Mouse (Mus musculus) heart, embryonic 13.5 days (tissue): ENCODE results near the gene Il22ra2. TPM values are rescaled to one million over a fixed set of nuclear protein-coding genes. Genes with fewer than 3 reads are reported as not detected.
A peak's percentile ranks its signal among the peaks of the same experiment; 100 is the strongest.
"Not testable (repeated sequence)": the region's sequence is repeated elsewhere in the genome, so short reads cannot be mapped to it uniquely, and the experiment has no call there.

Experiments
- ATAC-seq: fragments of 200-750 bp; cut with Nextera tagmentation; 2 replicates; pipeline ENCODE4 v1.8.0; 2017; ENCODE audit warnings: moderate TSS enrichment; ENCODE audit not compliant: insufficient number of reproducible peaks, low FRiP score, low TSS enrichment; ENCODE audit errors: extremely low read depth
- H3K27ac ChIP-seq: fragments of 300-500 bp; sonication (generic); replicated peaks from 2 replicates; pipeline ENCODE4 v1.5.1; 2015; ENCODE audit warnings: moderate library complexity, mild to moderate bottlenecking, inconsistent platforms
- H3K27me3 ChIP-seq: fragments of 300-500 bp; sonication (generic); replicated peaks from 2 replicates; pipeline ENCODE4 v1.6.1; 2015; ENCODE audit warnings: mild to moderate bottlenecking, inconsistent platforms
- H3K36me3 ChIP-seq: fragments of 300-500 bp; sonication (generic); 2 replicates; pipeline ENCODE4 v1.6.1; 2015; ENCODE audit warnings: mild to moderate bottlenecking, inconsistent platforms
- H3K4me1 ChIP-seq: fragments of 300-500 bp; sonication (generic); 2 replicates; pipeline ENCODE4 v1.6.1; 2015; ENCODE audit warnings: inconsistent platforms
- H3K4me2 ChIP-seq: fragments of 300-500 bp; sonication (generic); 2 replicates; pipeline ENCODE4 v1.6.1; 2015; ENCODE audit warnings: inconsistent platforms, mild to moderate bottlenecking, moderate library complexity
- H3K4me3 ChIP-seq: fragments of 300-500 bp; sonication (generic); 2 replicates; pipeline ENCODE4 v1.5.1; 2015; ENCODE audit warnings: moderate library complexity, mild to moderate bottlenecking, inconsistent platforms
- H3K9ac ChIP-seq: fragments of 300-500 bp; sonication (generic); 2 replicates; pipeline ENCODE4 v1.6.1; 2015; ENCODE audit warnings: inconsistent platforms, mild to moderate bottlenecking, moderate library complexity
- H3K9me3 ChIP-seq: fragments of 300-500 bp; sonication (generic); 2 replicates; pipeline ENCODE4 v1.6.1; 2016; ENCODE audit warnings: inconsistent platforms
- WGBS: fragments of 180-500 bp; shearing (Covaris S2); methylation state at CpG from one replicate; pipeline ENCODE4 v1.1.7; 2015; ENCODE audit warnings: mixed read lengths; 5-methylcytosine and 5-hydroxymethylcytosine counted together
- polyA plus RNA-seq: library from polyadenylated mRNA; unstranded; fragments of >200 nt; fragmentation: Nextera tagmentation; extraction: Ambion mirVana; gene quantifications from 2 replicates; pipeline ENCODE4 v1.2.1, GENCODE M21; 2015

The Il22ra2 gene
- polyA plus RNA-seq, 1 experiment from 2014 or later = not detected

DNA sequence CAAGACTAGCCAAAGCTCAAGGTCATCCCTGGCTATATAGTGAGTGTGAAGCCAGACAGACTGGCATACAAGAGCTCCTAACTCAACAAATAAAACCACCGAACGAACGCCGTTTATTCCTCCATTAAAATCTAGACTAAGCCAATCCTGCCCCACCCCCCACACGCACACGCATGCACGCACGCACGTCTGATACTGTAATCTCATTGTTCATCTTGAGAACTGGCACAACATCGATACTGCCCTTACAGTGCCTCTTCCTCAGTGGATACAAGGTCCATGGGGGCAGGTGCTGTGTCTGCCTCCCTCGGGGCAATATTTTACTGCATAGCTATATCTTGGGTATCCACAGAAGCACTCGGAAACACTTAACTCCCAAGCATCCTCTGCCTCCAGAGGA is 32.2 kb upstream of the Il22ra2 start:
- no peak for ATAC-seq
- H3K27ac ChIP-seq = no peak overlapping the region
- H3K4me1 ChIP-seq = peaks cover 28% of the 10 kb centered on the region
- no peak overlapping the region for H3K9ac ChIP-seq
- no peaks in the 10 kb centered on the region for H3K9me3 ChIP-seq
- H3K4me3 ChIP-seq = no peak overlapping the region
- H3K36me3 ChIP-seq = no peaks in the 10 kb centered on the region
- H3K4me2 ChIP-seq = no peak overlapping the region
- H3K27me3 ChIP-seq = no peaks in the 10 kb centered on the region
- 85% methylated on average over 12 of the region's 12 CpGs for WGBS

DNA sequence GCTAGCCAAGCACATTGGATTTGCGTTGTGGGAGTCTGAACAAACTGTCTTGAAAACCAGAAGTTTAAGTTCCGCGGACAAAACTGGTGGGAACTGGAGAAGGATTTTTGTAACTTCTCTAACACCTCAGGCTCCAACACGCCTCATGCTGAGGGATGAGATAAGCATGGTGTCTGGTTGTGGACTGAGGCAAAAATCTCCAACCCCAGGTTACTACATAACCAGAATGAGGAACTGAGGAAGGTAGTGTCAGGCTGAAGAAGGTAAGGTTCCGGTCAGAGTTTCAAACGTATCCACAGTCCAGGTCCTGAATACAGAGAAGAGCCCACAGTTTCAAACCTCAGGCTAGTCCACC is 30.5 kb upstream of the Il22ra2 start:
- peak overlapping the region; percentile 83 for H3K4me3 ChIP-seq
- H3K27me3 ChIP-seq = no peaks in the 10 kb centered on the region
- H3K9ac ChIP-seq = peak overlapping the region; percentile 33; the same call in 1 of the 2 replicates
- H3K36me3 ChIP-seq = no peaks in the 10 kb centered on the region
- H3K27ac ChIP-seq = peak overlapping the region; percentile 43; the same call in 1 of the 2 replicates
- H3K4me1 ChIP-seq = peaks cover 34% of the 10 kb centered on the region
- H3K9me3 ChIP-seq = no peaks in the 10 kb centered on the region
- WGBS = 22% methylated on average over 6 of the region's 6 CpGs
- H3K4me2 ChIP-seq = peak overlapping the region; percentile 82
- ATAC-seq = no peak

DNA sequence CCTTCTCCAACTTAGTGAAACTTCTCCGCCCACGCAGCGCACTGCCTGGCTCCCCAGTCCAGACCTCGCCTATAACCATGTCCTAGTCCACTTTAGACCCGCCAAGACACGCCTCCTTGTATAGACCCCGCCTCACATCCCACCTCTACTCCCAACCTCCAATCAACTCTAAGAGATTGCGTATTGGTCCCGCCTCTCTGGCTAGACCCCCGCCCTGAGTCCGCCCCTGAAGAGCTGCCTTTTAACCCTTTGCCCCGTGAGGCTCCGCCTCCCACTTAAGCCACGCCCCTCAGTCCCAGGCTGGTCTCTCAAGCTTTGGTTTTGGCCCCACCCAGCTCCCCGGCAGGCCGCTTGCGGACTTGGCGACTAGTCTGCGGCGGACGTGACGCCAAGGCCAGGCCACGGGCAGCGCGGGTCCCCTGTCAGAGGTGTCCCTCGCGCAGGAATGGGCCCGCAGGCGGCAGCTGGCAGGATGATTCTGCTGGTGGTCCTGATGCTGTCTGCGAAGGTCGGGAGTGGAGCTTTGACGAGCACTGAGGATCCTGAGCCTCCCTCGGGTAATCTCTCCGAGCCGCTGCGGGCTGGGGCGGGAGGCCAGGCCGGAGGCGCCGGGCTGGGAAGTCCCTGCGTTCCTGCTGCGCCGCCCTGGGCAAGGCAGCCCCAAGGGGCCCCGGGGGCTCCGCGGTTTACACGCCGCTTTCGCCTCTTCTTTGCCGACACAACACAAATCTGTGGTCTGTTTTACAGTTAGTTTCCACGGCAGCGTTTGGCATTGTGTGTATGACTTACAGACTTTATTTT is 30.0 kb upstream of the Il22ra2 start, which contains the start of gene Ifngr1:
Gene Ifngr1 (plus strand): TSS at position 309 of the 801 bp plus-strand sequence.
- Histone ChIP-seq H3K27ac (peak within 1 kb of the TSS; percentile 89), H3K4me3 (peak within 1 kb of the TSS; percentile 83), H3K36me3 (no peaks in the 10 kb centered on the region), H3K9me3 (no peaks in the 10 kb centered on the region), H3K27me3 (no peaks in the 10 kb centered on the region), H3K4me2 (peak within 1 kb of the TSS; percentile 82), H3K9ac (peak within 1 kb of the TSS; percentile 89), H3K4me1 (peaks cover 40% of the 10 kb centered on the region)
- WGBS = under 1% methylated on average over 52 of the region's 52 CpGs
- peak; percentile 99 for ATAC-seq

DNA sequence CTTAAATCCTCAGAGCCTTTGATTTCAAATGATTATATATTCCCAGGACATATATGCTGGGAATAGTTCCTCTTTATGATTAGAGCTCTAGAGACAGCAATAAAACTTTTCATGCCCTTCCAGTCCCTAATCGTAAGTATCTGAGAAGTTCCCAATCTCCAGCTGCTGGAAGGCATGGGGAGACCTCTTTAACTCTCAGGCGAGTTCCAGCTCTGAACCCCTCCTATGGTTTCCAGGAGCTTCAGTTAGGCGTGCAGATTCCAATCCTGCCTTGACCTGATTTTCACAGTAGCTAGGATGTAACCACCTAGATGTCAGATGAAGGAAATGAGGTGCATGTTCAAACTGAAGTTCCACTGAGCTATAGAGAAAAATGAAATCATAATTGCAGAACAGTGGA is 29.2 kb upstream of the Il22ra2 start:
- Histone ChIP-seq H3K9ac (peak overlapping the region; percentile 89), H3K4me1 (peaks cover 43% of the 10 kb centered on the region), H3K36me3 (peaks cover 5% of the 10 kb centered on the region), H3K9me3 (no peaks in the 10 kb centered on the region), H3K4me2 (peak overlapping the region; percentile 82), H3K27me3 (no peaks in the 10 kb centered on the region), H3K27ac (peak overlapping the region; percentile 89), H3K4me3 (peak overlapping the region; percentile 83)
- no peak for ATAC-seq
- 1% methylated on average over 3 of the region's 3 CpGs for WGBS

DNA sequence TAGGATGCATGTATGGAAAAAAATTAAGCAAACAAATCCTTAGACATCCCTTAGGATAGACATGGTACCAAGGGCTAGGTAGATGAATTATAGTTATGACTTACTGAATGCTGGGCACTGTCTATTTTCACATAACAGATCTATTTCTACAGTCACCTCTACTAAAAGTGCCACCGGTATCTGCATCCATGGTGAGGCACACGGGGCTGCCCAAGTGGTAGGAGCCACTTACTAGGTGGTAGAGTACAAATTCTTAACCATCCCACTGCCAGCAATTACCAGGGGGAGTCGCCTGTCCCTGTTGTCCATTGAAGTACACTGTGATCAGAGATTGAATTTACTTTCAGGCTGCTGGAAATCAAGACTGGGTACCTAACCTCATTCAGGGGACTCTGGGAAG is 28.5 kb upstream of the Il22ra2 start:
- Histone ChIP-seq H3K9me3 (no peaks in the 10 kb centered on the region), H3K36me3 (peaks cover 12% of the 10 kb centered on the region), H3K4me1 (peaks cover 43% of the 10 kb centered on the region), H3K27ac (no peak overlapping the region), H3K4me2 (peak overlapping the region; percentile 82), H3K9ac (no peak overlapping the region), H3K4me3 (peak overlapping the region; percentile 83; the same call in 1 of the 2 replicates), H3K27me3 (no peaks in the 10 kb centered on the region)
- 73% methylated on average over 3 of the region's 3 CpGs for WGBS
- no peak for ATAC-seq

DNA sequence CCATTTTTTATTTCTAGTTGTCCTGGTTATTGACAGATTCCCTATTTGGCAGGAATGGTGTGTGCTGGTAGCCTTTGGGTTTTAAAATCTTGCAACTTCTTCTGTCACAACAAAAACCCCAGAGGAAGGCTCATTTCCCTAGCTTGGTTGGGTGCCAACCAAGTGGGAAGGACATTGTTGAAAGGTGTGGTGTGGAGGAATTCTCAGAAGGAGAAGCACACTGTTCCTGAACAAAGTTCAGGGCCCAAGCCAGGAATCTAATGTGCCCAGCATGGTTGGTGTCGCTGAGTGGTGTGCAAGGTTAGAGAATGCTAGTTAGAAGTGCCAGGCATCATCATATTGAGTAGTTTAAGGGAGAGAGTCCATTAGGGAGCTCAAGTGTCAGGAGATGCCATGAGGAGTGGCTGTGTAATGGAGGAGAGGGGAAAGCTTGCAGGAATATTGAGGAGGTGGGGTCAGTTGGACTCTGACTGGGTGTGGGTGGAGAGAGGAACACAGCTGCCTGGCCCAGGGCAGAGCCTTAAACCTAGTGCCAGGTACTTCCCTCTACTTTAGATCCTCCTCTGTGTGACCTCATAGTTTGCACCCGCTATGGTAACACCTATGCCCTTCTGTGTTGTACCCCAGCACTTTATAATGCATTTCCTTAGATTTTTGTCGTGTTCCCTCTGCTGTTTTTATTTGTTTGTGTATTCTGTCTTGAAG is 27.4 kb upstream of the Il22ra2 start:
- Histone ChIP-seq H3K27me3 (no peaks in the 10 kb centered on the region), H3K9ac (0 out of 2 replicates have a peak overlapping the region, but pooled peaks have one; percentile 8), H3K4me2 (no peak overlapping the region), H3K27ac (no peak overlapping the region), H3K36me3 (peaks cover 23% of the 10 kb centered on the region), H3K4me3 (no peak overlapping the region), H3K9me3 (no peaks in the 10 kb centered on the region), H3K4me1 (peaks cover 43% of the 10 kb centered on the region)
- WGBS = 78% methylated on average over 3 of the region's 3 CpGs
- no peak for ATAC-seq

DNA sequence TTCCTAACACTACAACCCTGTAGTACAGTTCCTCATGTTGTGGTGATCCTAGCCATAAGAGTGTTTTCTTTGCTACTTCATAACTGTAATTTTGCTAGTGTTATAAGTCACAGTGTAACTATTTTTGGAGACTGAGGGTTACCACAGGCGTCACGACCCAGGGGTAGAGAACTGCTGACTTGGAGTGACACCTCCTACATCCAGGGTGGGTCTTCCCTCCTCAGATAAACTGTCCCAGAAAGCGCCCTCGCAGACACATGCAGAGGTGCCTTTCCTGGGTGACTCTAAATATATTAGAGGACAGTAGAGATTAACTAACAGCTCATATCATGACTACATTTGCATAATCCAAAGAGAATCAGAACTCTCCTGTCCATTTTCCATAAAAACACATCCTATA is 24.9 kb upstream of the Il22ra2 start:
- 57% methylated on average over 4 of the region's 4 CpGs for WGBS
- H3K36me3 ChIP-seq = peaks cover 37% of the 10 kb centered on the region
- no peak overlapping the region for H3K27ac ChIP-seq
- no peak overlapping the region for H3K4me2 ChIP-seq
- no peak overlapping the region; the same call in 1 of the 2 replicates for H3K9ac ChIP-seq
- no peaks in the 10 kb centered on the region for H3K27me3 ChIP-seq
- peaks cover 4% of the 10 kb centered on the region; the same call in 1 of the 2 replicates for H3K9me3 ChIP-seq
- H3K4me1 ChIP-seq = peaks cover 37% of the 10 kb centered on the region
- ATAC-seq = no peak
- no peak overlapping the region for H3K4me3 ChIP-seq

DNA sequence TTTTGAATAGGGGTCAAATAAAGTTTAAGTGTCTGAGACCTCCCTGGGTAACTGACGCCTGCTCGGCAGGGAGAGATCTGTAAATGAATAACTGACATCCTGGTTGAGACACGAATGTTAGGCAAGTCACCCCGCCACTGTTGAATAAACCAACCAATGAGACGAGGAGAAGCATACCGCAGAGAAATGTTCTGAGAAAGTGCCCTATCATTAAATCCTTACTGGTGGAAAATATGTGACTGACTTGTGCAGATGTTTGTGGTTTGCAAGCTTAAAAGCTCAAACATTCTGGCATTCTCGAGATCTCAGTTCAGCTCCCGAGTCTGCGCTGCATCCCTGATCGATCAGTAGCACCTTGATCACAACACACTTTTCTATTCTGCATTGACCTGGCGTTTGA is 23.7 kb upstream of the Il22ra2 start:
- peaks cover 30% of the 10 kb centered on the region for H3K4me1 ChIP-seq
- no peaks in the 10 kb centered on the region for H3K27me3 ChIP-seq
- ATAC-seq = no peak
- H3K9me3 ChIP-seq = peaks cover 5% of the 10 kb centered on the region; the same call in 1 of the 2 replicates
- H3K4me3 ChIP-seq = no peak overlapping the region
- peaks cover 50% of the 10 kb centered on the region for H3K36me3 ChIP-seq
- 86% methylated on average over 11 of the region's 11 CpGs for WGBS
- no peak overlapping the region for H3K9ac ChIP-seq
- H3K4me2 ChIP-seq = no peak overlapping the region
- H3K27ac ChIP-seq = no peak overlapping the region

DNA sequence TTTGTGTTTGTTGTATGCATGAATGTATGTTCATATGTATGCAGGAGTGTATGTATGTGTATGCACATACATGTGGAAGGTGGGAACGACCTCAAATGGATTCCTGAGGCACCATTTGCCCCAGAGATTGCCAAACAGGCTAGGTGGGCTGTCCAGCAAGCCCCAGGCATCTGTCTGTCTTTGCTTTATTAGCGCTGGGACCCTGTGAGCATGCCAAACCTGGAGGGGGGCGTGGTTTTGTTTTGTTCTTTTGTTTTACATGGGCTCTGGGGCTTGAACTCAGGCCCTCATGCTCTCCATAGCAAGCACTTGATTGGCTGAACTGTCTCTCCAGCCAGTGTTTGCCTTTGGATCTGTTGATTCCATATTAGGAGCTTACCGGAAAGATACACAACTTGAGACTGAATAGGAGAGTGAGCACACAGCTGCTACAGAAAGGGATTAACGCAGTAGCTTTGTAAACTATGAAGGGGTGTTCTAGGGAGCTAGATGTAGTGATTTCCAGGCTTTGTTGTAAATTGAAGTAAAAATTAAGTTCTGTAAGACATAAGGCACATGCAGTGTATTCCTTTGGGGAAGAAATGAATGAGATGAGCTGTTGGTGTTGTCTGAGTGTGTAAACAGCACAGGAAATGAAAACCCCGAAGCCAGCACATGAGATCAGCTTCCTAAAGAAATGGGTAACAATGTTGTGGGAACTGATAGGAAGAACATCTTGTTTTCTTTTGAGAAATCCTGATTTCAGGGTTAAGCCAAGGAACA is 22.3 kb upstream of the Il22ra2 start:
- Histone ChIP-seq H3K27ac (no peak overlapping the region), H3K36me3 (peaks cover 64% of the 10 kb centered on the region)

DNA sequence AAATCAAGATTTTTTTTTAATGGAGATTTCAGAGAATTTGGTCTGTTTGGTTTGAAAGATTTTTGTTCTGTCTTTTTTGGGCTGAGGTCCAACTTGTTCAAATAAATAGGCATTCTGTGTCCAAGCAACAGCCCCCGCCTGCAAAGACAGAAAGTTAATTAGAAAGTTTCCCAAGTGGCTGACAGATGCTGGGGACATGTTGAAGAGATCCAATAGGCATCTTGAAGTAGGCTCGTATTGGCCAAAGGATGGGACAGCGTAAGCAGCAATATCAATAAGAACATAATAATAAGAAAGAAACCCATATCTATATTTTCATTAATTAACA is 21.7 kb upstream of the Il22ra2 start:
- H3K36me3 ChIP-seq = peaks cover 69% of the 10 kb centered on the region
- H3K9me3 ChIP-seq = peaks cover 5% of the 10 kb centered on the region; the same call in 1 of the 2 replicates
- peaks cover 13% of the 10 kb centered on the region; the same call in 1 of the 2 replicates for H3K4me1 ChIP-seq
- H3K27ac ChIP-seq = no peak overlapping the region
- no peak overlapping the region for H3K4me3 ChIP-seq
- 86% methylated on average over 3 of the region's 3 CpGs for WGBS
- no peak overlapping the region for H3K4me2 ChIP-seq
- H3K9ac ChIP-seq = no peak overlapping the region
- no peak for ATAC-seq
- no peaks in the 10 kb centered on the region for H3K27me3 ChIP-seq

More for the DNA sequence above, 22.3 kb upstream of the Il22ra2 start:
- Histone ChIP-seq H3K9me3 (peaks cover 5% of the 10 kb centered on the region; the same call in 1 of the 2 replicates), H3K4me1 (peaks cover 16% of the 10 kb centered on the region), H3K27me3 (no peaks in the 10 kb centered on the region), H3K4me3 (no peak overlapping the region), H3K4me2 (no peak overlapping the region), H3K9ac (no peak overlapping the region)
- no peak for ATAC-seq
- 76% methylated on average over 6 of the region's 6 CpGs for WGBS

DNA sequence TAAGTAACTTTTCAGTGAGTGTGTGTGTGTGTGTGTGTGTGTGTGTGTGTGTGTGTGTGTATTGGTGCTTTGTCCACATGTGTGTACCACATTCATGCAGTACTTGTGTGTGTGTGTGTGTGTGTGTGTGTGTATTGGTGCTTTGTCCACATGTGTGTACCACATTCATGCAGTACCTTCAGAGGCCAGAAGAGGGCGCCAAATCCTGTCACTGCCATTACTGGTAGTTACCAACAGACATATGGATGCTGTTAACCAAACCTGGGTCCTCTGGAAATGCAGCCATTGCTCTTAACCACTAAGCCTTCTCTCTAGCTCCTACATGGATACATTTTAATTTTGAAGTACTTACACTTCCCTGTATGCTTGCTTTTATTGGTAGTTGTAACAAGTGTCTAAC is 20.3 kb upstream of the Il22ra2 start:
- not testable (repeated sequence) for H3K9me3 ChIP-seq, ATAC-seq, H3K27ac ChIP-seq, H3K4me2 ChIP-seq, H3K9ac ChIP-seq, H3K4me1 ChIP-seq, H3K27me3 ChIP-seq, H3K4me3 ChIP-seq
- 31% methylated on average over 1 of the region's 1 CpGs for WGBS
- H3K36me3 ChIP-seq = peaks cover 84% of the 10 kb centered on the region
